Comparison of ENCODE assay signal across 8 mouse cellular contexts in the genomic region with DNA sequence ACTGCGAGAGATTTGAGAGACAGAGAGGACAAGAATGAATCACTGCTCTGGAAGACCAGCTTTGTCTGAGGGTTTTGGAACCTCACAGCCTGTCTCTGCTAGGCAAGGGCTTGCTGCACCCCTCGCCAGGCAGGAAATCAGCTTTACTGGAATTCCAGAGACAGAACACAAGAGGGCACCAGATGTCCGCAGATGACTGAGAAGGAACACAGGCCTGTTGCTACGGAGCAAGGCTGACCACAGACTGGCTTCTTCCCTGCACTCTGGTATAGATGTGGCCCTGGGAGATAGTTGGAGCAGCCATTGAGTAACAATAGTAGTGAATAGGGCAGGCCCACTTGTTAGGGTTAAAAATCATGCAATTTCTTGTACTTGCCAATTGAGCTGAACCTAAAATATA.
DNase-seq lines count a peak whose midpoint lies in the region; ATAC-seq and TF ChIP-seq lines count a peak whose summit lies in the region.

No protein-coding gene starts in this region.

- intact Hi-C loops in gastrocnemius, postnatal 14 days (cut with DNase I; ENCODE audit: low total_unique reads): loop anchor here (2.0 kb wide), 1 partner anchor 223 kb away; no protein-coding TSS in a partner anchor
- intact Hi-C loops in left cerebral cortex, postnatal 36 days (cut with DNase I): loop anchor here (1.0 to 10.0 kb wide), 2 partner anchors 224 to 355 kb away; no protein-coding TSS in a partner anchor

- no peaks in the 10 kb centered on the region for H3K9me3 ChIP-seq in intestine, postnatal 0 days (ENCODE audit: control insufficient read depth)
- no peaks in the 10 kb centered on the region for H3K9me3 ChIP-seq in midbrain, embryonic 14.5 days (ENCODE audit: control insufficient read depth, low read length)
- H3K9me3 ChIP-seq in stomach, embryonic 15.5 days: no peaks in the 10 kb centered on the region

- TF ChIP-seq CTCF in intestine, postnatal 0 days (IDR thresholded peaks at IDR 0.05; ENCODE audit: low read depth): peak; percentile 83

- peak; percentile 92 for ATAC-seq in common myeloid progenitor, adult 5-6 weeks (replicated peaks; ENCODE audit: low read depth, poor library complexity, severe bottlenecking)
- no peak for ATAC-seq in intestine, postnatal 0 days
- no peak; the same call in 1 of the 2 replicates for ATAC-seq in midbrain, embryonic 14.5 days (ENCODE audit: low FRiP score, low TSS enrichment)
- peak; percentile 39; the same call in 1 of the 2 replicates for ATAC-seq in stomach, embryonic 15.5 days (ENCODE audit: insufficient read depth, low FRiP score, low read depth)
- no peak for ATAC-seq in monocyte, adult 5-6 weeks (replicated peaks; ENCODE audit: insufficient number of reproducible peaks, low FRiP score, low TSS enrichment, poor library complexity, severe bottlenecking)

- peaks cover 41% of the 10 kb centered on the region for H3K36me3 ChIP-seq in intestine, postnatal 0 days (ENCODE audit: control insufficient read depth, insufficient read depth)
- peaks cover 33% of the 10 kb centered on the region for H3K36me3 ChIP-seq in midbrain, embryonic 14.5 days (ENCODE audit: control insufficient read depth, insufficient read depth, low read length)
- peaks cover 17% of the 10 kb centered on the region for H3K36me3 ChIP-seq in stomach, embryonic 15.5 days

- no peak overlapping the region for H3K4me3 ChIP-seq in intestine, postnatal 0 days (ENCODE audit: low read depth, low read length)
- no peak overlapping the region for H3K4me3 ChIP-seq in midbrain, embryonic 14.5 days (replicated peaks; ENCODE audit: low read depth, low read length)
- H3K4me3 ChIP-seq in stomach, embryonic 15.5 days (replicated peaks): no peak overlapping the region

- no peaks in the 10 kb centered on the region for H3K4me1 ChIP-seq in intestine, postnatal 0 days (replicated peaks; ENCODE audit: control insufficient read depth, insufficient read depth, low read length)
- no peaks in the 10 kb centered on the region for H3K4me1 ChIP-seq in midbrain, embryonic 14.5 days (ENCODE audit: control insufficient read depth, insufficient read depth, low read length)
- no peaks in the 10 kb centered on the region for H3K4me1 ChIP-seq in stomach, embryonic 15.5 days

- 45% methylated on average over 4 of the region's 4 CpGs for WGBS in intestine, postnatal 0 days
- 37% methylated on average over 4 of the region's 4 CpGs for whole genome bisulfite sequencing in midbrain, embryonic 14.5 days
- 30% methylated on average over 4 of the region's 4 CpGs for WGBS in stomach, embryonic 15.5 days

- H3K9ac ChIP-seq in intestine, postnatal 0 days (ENCODE audit: low read depth, low read length): no peak overlapping the region
- no peak overlapping the region for H3K9ac ChIP-seq in midbrain, embryonic 14.5 days (replicated peaks; ENCODE audit: low read length)
- no peak overlapping the region for H3K9ac ChIP-seq in stomach, embryonic 15.5 days

- no peak overlapping the region for H3K4me2 ChIP-seq in intestine, postnatal 0 days (replicated peaks; ENCODE audit: low read depth)
- H3K4me2 ChIP-seq in midbrain, embryonic 14.5 days (ENCODE audit: low read length): no peak overlapping the region
- no peak overlapping the region for H3K4me2 ChIP-seq in stomach, embryonic 15.5 days

- peak; percentile 77 for DNase-seq in adrenal gland, adult 8-10 months
- DNase-seq in gastrocnemius, postnatal 14 days: peak; percentile 65
- peak; percentile 41 to 65 for DNase-seq in left cerebral cortex, postnatal 36 days (ENCODE audit: low spot score in 2 of 2)
- DNase-seq in midbrain, embryonic 14.5 days: peak; percentile 88

- no peak overlapping the region for H3K27ac ChIP-seq in intestine, postnatal 0 days (ENCODE audit: low read depth, low read length)
- no peak overlapping the region for H3K27ac ChIP-seq in midbrain, embryonic 14.5 days (replicated peaks; ENCODE audit: low read depth, low read length)
- no peak overlapping the region for H3K27ac ChIP-seq in stomach, embryonic 15.5 days

- H3K27me3 ChIP-seq in intestine, postnatal 0 days (replicated peaks; ENCODE audit: control insufficient read depth, insufficient read depth, low read length): no peaks in the 10 kb centered on the region
- H3K27me3 ChIP-seq in midbrain, embryonic 14.5 days (ENCODE audit: control insufficient read depth, insufficient read depth, low read length): no peaks in the 10 kb centered on the region
- no peaks in the 10 kb centered on the region for H3K27me3 ChIP-seq in stomach, embryonic 15.5 days (replicated peaks)

Comparison
In these comparisons a context has a peak if more than half of its experiments do, and no peak if none do; other contexts are left out.
1. ATAC-seq: peak in common myeloid progenitor, adult 5-6 weeks (single experiment) and stomach, embryonic 15.5 days (single experiment); none in intestine, postnatal 0 days (single experiment), midbrain, embryonic 14.5 days (single experiment) and monocyte, adult 5-6 weeks (single experiment).
2. Peak in every context shown above with its lines, with median percentiles within 50 percentile points of each other: DNase-seq.